Mouse (Mus musculus) myocyte (in vitro differentiated cells): ENCODE measurements around the gene Mcm9.

Source experiments
- MAX ChIP-seq: IDR thresholded peaks from one replicate; pipeline ENCODE4 v1.6.1; 2011; ENCODE audit warnings: low read depth, mild to moderate bottlenecking, control low read depth
- POLR2A ChIP-seq: IDR thresholded peaks from one replicate; pipeline ENCODE4 v1.6.1; 2011; ENCODE audit warnings: low read depth, mild to moderate bottlenecking, control low read depth, moderate library complexity; ENCODE audit not compliant: insufficient read length

GRCm38 (mm10) chr10:53512491-53512890 is 117.7 kb downstream of the Mcm9 start:
- no peak for TF ChIP-seq MAX
- TF ChIP-seq POLR2A: no peak
